Mouse (Mus musculus): ENCODE data around the gene Abca17.

The Abca17 gene

DNA sequence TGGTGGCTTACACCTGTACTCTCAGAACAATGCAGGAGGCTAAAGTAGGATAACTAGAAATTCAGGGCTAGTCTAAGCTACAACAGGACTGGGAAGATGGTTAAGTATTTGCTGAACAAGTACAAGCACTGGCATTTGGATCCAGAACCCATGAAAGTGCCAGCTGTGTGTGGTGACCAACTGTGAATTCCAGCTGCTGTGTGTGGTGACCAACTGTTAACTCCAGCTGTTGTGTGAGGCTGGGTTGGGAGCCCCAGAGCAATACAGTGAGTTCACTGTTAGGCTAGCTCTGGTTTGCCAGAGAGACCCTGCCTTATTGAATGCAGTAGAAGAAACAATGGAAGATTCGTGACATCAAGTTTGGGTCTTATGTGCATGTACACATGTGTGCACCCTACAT is 114.4 kb downstream of the Abca17 start:
- no peak for DNase-seq

DNA sequence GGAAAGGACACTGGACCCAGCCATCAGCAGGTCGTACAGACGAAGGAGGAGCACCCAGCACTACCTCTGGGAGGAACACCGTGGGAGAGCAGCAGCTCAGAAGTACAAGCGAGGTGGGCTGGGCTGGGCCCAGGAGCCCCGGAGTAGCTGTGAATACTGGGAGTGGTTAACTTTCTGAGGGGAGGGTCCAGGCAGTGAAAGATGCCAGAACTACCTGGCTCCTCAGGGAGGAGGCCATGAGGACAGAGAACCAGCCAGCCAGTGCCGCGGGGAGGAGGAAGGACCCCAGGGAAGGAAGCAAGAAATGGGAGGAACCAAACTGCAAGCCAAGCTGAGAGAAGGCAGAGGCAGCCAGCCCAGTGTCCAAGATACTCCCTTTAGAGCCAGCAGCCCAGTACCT is 122.9 kb downstream of the Abca17 start:
- DNase-seq: no peak

DNA sequence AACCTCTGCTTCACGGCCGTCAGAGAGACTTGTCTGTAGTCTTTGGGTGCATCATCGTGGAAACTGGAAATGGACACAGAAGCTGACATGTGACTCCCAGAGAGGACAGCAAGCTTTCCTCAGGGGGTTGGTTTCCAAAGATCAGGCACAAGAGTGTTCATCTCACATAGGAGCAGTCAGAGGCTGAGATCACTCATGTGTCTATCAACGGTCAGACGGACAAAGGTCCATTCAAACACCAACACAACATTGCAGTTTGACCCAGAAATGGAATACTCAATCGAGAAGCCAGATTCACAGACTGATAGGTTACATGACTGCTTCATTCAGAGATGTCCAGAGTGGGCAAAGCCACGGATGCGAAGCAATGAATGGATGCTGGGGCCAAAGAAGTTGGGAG is 124.1 kb downstream of the Abca17 start:
- no peak for DNase-seq

DNA sequence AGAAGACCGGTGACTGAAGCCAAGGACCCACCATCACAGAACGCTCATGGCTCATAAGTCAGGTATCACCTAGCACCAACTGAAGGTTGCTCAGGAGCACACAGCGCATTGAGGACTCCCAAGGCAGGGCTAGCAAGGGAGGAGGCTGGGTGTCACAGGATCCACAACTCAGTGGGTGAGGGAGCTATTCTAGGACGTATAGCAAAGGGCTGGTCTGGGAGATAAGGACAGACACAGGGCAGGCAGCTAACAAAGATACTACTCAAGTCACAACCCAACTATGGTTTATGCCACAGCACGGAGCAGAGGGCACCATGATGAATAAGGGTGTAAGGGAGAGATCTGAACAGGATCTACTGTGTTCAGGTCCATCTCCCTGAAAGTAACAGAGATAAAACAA is 125.0 kb downstream of the Abca17 start:
- DNase-seq: no peak

DNA sequence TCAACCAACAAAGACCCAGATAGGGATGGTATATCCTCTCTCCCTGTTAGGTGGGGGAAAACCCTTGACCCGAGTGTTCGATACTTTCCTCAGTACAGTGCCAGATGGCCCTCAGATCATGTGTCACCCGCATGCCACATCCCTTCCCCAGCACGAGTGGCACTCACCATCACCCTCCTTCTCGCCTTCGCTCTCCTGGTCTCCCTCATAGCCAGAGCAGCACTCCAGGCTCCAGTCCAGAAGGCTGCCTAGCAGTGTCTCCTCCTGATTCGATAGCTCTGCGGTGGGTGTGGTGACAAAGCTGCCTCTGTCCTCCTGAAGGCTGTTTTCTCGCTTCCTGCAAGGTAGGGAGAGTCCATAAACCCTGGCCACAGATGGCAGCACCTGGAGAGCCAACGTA is 126.1 kb downstream of the Abca17 start:
- DNase-seq: no peak

DNA sequence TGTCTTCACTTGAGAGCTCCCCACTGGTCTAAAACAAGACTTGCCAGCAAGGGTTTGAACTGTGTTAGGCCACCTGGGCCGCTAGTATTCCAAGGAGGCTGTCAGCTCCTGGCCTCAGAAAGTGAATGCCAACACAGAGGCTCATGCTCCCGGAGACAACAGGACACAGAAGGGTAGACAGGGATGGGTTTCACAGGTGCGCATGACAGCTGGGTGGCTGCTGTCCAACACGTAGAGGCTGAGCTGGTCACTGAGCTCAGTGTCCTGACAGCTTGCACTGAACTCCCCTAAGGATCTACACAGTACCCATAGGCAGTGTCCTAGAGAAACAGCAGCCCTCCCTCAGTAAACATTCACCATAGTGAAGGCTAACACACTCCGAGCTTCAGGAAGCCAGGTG is 127.4 kb downstream of the Abca17 start:
- DNase-seq: no peak

DNA sequence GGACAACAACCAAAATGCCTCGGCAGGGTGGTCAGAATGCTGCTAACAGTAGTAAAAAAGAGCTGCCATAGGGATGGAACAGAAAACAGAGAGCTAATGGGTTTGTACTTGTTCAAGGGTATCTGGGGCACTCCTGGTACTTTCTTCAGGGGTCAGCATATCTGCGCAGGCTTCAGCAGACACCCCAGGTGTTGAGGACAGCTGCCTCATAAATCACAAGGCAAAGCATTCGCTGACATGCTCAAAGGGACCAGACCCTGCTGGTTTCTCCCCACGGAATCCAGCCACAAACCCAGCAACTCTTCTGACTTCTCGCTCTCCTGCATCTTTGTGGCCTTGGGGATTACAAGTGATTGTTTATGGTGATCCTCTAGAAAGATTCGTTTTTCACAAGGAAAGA is 128.2 kb downstream of the Abca17 start:
- no peak for DNase-seq

DNA sequence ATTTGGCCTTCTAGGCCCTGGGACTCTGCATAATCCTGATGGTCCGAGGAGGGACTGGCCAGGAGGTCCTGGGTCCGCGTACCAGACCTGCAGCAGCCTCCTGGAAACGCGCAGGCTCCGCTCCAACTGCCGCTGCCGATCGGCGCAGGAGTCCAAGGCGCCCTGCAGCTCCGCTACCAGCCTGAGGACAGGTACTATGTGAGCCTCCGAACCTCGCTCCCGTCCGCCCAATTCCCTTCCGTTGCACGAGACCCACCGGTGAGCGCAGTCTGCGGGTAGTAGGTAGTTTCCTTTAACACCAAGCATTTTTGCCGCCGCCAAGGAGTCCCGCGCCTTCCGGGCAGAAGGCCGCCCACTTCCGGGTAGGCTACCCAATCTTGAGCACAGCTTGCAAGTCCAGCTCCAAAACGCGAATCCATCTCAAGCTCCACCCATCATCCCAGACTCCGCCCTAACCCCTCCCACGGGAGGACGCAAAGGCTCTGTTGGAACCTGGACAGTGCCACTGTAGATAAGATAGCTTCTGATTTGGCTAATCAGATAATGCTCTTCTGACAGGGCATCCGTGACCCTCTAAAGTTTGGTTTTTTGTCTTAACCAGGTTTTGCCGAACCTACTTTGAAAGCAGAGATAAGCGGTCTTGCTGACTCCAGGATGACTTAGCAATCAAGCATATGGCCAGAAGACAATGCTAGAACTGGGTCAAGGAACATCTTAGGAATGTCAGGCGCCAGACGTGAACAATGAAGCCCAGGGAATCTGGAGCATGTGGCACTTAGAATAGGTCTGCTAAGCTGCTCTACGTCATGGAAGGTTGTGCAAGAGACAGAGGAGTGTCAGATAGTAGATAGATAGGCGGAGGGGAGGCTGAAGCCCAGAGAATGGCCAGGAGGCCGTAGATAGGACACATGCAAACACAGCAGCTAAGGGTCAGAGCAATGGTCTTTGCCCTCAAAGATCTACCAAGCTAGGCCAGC is 130.1 kb downstream of the Abca17 start, which contains the start of gene Tedc2:
Tedc2 (minus strand) TSS at position 417 of the 977 bp plus-strand sequence.
- peak; percentile 97 to 98 for DNase-seq

DNA sequence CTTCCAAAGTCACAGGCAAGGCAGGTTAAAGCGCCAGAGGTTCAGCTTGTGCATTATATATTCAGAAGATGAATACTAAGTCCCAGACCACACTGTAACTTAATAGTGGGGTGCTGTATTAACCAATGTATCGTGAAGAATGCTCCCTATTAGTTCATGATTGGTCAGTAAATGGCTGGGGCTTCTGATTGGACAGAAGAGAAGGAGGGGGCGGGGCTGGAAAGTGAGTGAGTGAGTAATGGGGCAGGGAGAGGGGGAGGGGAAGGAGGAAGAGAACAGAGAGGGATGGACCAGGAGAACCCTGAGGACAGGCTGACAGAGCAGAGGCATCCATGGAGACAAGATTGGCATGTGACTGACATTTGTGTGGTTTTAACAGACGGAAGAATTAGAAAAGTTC is 134.0 kb downstream of the Abca17 start:
- DNase-seq: no peak
